ENCODE assay signal across 27 mouse cellular contexts in the genomic region with DNA sequence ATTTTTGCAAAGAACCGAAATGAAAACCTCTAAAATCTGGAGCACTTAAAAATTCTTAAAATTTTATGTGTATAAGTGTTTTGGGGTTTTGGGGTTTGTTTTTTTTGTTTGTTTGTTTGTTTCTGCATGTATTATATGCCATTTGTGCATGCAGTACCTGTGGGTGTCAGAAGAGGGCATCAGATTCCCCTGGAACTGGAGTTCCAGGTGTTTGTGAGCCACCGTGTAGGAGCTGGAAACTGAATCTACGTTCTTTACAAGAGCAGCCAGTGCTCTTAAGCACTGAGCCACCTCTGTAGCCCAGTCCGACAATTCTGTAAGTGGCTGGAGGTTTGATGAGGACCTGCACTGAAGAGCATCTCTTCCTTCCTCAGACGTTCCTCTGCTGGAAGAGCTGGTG. TPM values are rescaled to one million over a fixed set of nuclear protein-coding genes. Genes with fewer than 3 reads are reported as not detected.
A peak's percentile ranks its signal among the peaks of the same experiment; 100 is the strongest.
DNase-seq lines count a peak whose midpoint lies in the region; ATAC-seq and TF ChIP-seq lines count a peak whose summit lies in the region.
"Had no signal": no experiment of that assay in that cellular context is flagged by ENCODE, and none has a peak within 500 bp of the region (broad histone marks: within the 10 kb centered on the region; RNA-seq: fewer than 3 reads in every experiment).

No protein-coding gene starts in this region.

- H3K4me2 ChIP-seq in stomach, postnatal 0 days (replicated peaks; ENCODE audit: low read depth): no peak overlapping the region
- H3K4me2 ChIP-seq: embryonic facial prominence, embryonic 12.5 days; forebrain, embryonic 15.5 days; heart, embryonic 11.5 days; heart, embryonic 15.5 days; hindbrain, embryonic 14.5 days had no signal

- WGBS in stomach, postnatal 0 days: 83% methylated on average over 5 of the region's 5 CpGs

- intact Hi-C loops in left cerebral cortex, adult 2 months (cut with DNase I): no loop called here

- no peaks in the 10 kb centered on the region for H3K27me3 ChIP-seq in E14TG2a.4 (ENCODE audit: insufficient read depth, low read length)
- H3K27me3 ChIP-seq in stomach, postnatal 0 days (ENCODE audit: control insufficient read depth, insufficient read depth, low read length): no peaks in the 10 kb centered on the region
- H3K27me3 ChIP-seq: embryonic facial prominence, embryonic 12.5 days; forebrain, embryonic 15.5 days; heart, embryonic 15.5 days had no signal

- no peak for DNase-seq in layer of hippocampus, adult 2 months (ENCODE audit: low spot score in 2 of 2)
- no peak for DNase-seq in layer of hippocampus, adult 8-10 months (ENCODE audit: low spot score in 2 of 2)
- peak; percentile 66 for DNase-seq in ES-CJ7 (ENCODE audit: low read depth, low spot score)
- DNase-seq in stomach, postnatal 0 days (ENCODE audit: low spot score): no peak
- no peak for DNase-seq in left cerebral cortex, adult 2 months (ENCODE audit: extremely low spot score in 1 of 2, low spot score in 2 of 2)
- DNase-seq: adrenal gland, adult 8-10 months; adrenal gland, postnatal 36 days; cerebellum, adult 11 months; cerebellum, adult 8-10 months; cerebellum, postnatal 25 days; gastrocnemius, postnatal 10 days; heart, adult 18-20 months had no signal

- no peaks in the 10 kb centered on the region for H3K36me3 ChIP-seq in E14TG2a.4 (ENCODE audit: insufficient read depth, low read length)
- H3K36me3 ChIP-seq in stomach, postnatal 0 days (ENCODE audit: control insufficient read depth, insufficient read depth, low read length): no peaks in the 10 kb centered on the region
- H3K36me3 ChIP-seq: embryonic facial prominence, embryonic 12.5 days; forebrain, embryonic 15.5 days; heart, embryonic 15.5 days; hindbrain, embryonic 10.5 days had no signal

- ATAC-seq in stomach, postnatal 0 days (ENCODE audit: low FRiP score, low TSS enrichment): no peak
- ATAC-seq: forebrain, embryonic 15.5 days had no signal

- peaks cover 68% of the 10 kb centered on the region for H3K4me1 ChIP-seq in E14TG2a.4 (replicated peaks; ENCODE audit: low read depth, low read length)
- H3K4me1 ChIP-seq in stomach, postnatal 0 days (replicated peaks; ENCODE audit: control insufficient read depth, insufficient read depth): no peaks in the 10 kb centered on the region
- H3K4me1 ChIP-seq: embryonic facial prominence, embryonic 12.5 days; forebrain, embryonic 15.5 days; heart, embryonic 15.5 days; hindbrain, embryonic 10.5 days had no signal

- 0 out of 2 replicates have a peak, but pooled peaks have one; percentile 31 for TF ChIP-seq CTCF in layer of hippocampus, adult 2 months (conservative IDR thresholded peaks at IDR 0.05)
- TF ChIP-seq CTCF in E14TG2a.4 (conservative IDR thresholded peaks at IDR 0.05; ENCODE audit: low read length): peak; percentile 38; the same call in 1 of the 2 replicates
- peak; percentile 7; the same call in 1 of the 2 replicates for TF ChIP-seq CTCF in stomach, postnatal 0 days (IDR thresholded peaks at IDR 0.05; ENCODE audit: low read depth)
- TF ChIP-seq CTCF in left cerebral cortex, adult 2 months (IDR thresholded peaks at IDR 0.05): no peak; the same call in 1 of the 2 replicates

- H3K9ac ChIP-seq in stomach, postnatal 0 days (ENCODE audit: low read length): no peak overlapping the region
- H3K9ac ChIP-seq: embryonic facial prominence, embryonic 12.5 days; forebrain, embryonic 15.5 days; heart, embryonic 15.5 days; hindbrain, embryonic 14.5 days had no signal

- no peak overlapping the region for H3K27ac ChIP-seq in layer of hippocampus, adult 2 months
- H3K27ac ChIP-seq in stomach, postnatal 0 days (replicated peaks): no peak overlapping the region
- H3K27ac ChIP-seq in left cerebral cortex, adult 2 months: no peak overlapping the region
- H3K27ac ChIP-seq: embryonic facial prominence, embryonic 12.5 days; forebrain, embryonic 15.5 days; heart, embryonic 15.5 days; hindbrain, embryonic 10.5 days; hindbrain, embryonic 14.5 days had no signal

- TF ChIP-seq EP300 in stomach, postnatal 0 days (optimal IDR thresholded peaks at IDR 0.05): no peak

- H3K9me3 ChIP-seq in E14TG2a.4 (ENCODE audit: low read length): no peaks in the 10 kb centered on the region
- no peaks in the 10 kb centered on the region for H3K9me3 ChIP-seq in stomach, postnatal 0 days (ENCODE audit: control insufficient read depth, low read length)
- H3K9me3 ChIP-seq: embryonic facial prominence, embryonic 12.5 days; forebrain, embryonic 15.5 days; heart, embryonic 15.5 days had no signal

- H3K4me3 ChIP-seq in layer of hippocampus, adult 2 months: no peak overlapping the region
- H3K4me3 ChIP-seq in E14TG2a.4 (replicated peaks; ENCODE audit: low read length): 0 out of 2 replicates have a peak overlapping the region, but pooled peaks have one; percentile 17
- no peak overlapping the region for H3K4me3 ChIP-seq in stomach, postnatal 0 days (ENCODE audit: low read depth, low read length)
- H3K4me3 ChIP-seq in left cerebral cortex, adult 2 months: no peak overlapping the region
- H3K4me3 ChIP-seq: embryonic facial prominence, embryonic 12.5 days; forebrain, embryonic 15.5 days; heart, embryonic 15.5 days; hindbrain, embryonic 10.5 days had no signal

RNA-seq across cellular contexts. Expression of gene Izumo2, which starts 1.3 kb away (rescaled TPM):
- total RNA-seq in layer of hippocampus, adult 2 months (2021): not detected
- not detected for total RNA-seq in layer of hippocampus, adult 8-10 months (2022)
- not detected in 2 replicates for polyA plus RNA-seq in stomach, postnatal 0 days (2015; fragmentation: Nextera tagmentation; extraction: Ambion mirVana)
- total RNA-seq in left cerebral cortex, adult 2 months (2021): not detected
- total RNA-seq: adrenal gland, adult 8-10 months; adrenal gland, postnatal 36 days; CH12.LX; gastrocnemius, postnatal 10 days; gastrocnemius, postnatal 4 days; heart, adult 18-20 months; heart, postnatal 25 days; MEL had no signal
- polyA plus RNA-seq: brain, embryonic 14.5 days; cortical plate, adult 2 months; embryonic facial prominence, embryonic 12.5 days; forebrain, embryonic 11.5 days; forebrain, embryonic 15.5 days; frontal cortex, adult 2 months; heart, embryonic 11.5 days; heart, embryonic 15.5 days; hindbrain, embryonic 10.5 days; hindbrain, embryonic 14.5 days had no signal

RNA-seq across cellular contexts. Expression of gene Vrk3, which starts 38.3 kb away (rescaled TPM):
- 10 to 100 TPM; 31.7 to 35.4 TPM for total RNA-seq in layer of hippocampus, adult 2 months (2021)
- 10 to 100 TPM; 27.7 to 34.6 (median 33.7) TPM for total RNA-seq in layer of hippocampus, adult 8-10 months (2022)
- 21.7 and 22.3 TPM in 2 replicates for polyA plus RNA-seq in stomach, postnatal 0 days (2015; fragmentation: Nextera tagmentation; extraction: Ambion mirVana)
- total RNA-seq in left cerebral cortex, adult 2 months (2021): 10 to 100 TPM; 27.0 to 30.6 TPM

RNA-seq across cellular contexts. Expression of gene Myh14, which starts 39.2 kb away (rescaled TPM):
- total RNA-seq in layer of hippocampus, adult 2 months (2021): 10 to 100 TPM; 30.4 TPM
- 10 to 100 TPM; 26.6 to 36.6 (median 32.8) TPM for total RNA-seq in layer of hippocampus, adult 8-10 months (2022)
- polyA plus RNA-seq in stomach, postnatal 0 days (2015; fragmentation: Nextera tagmentation; extraction: Ambion mirVana): 28.1 and 28.4 TPM in 2 replicates
- total RNA-seq in left cerebral cortex, adult 2 months (2021): 10 to 100 TPM; 21.1 to 21.4 TPM

RNA-seq across cellular contexts. Expression of gene Zfp473, which starts 41.0 kb away (rescaled TPM):
- under 1 TPM; 0.25 to 0.44 TPM for total RNA-seq in layer of hippocampus, adult 2 months (2021)
- total RNA-seq in layer of hippocampus, adult 8-10 months (2022): under 1 TPM; 0.31 to 0.70 (median 0.60) TPM
- polyA plus RNA-seq in stomach, postnatal 0 days (2015; fragmentation: Nextera tagmentation; extraction: Ambion mirVana): 0.30 and 0.42 TPM in 2 replicates
- total RNA-seq in left cerebral cortex, adult 2 months (2021): under 1 TPM; 0.18 to 0.44 TPM
- total RNA-seq: heart, adult 18-20 months had no signal
